Mouse (Mus musculus) layer of hippocampus, adult 9-11 months (tissue): ENCODE data around the gene Carf.
"Not testable (repeated sequence)": the region's sequence is repeated elsewhere in the genome, so short reads cannot be mapped to it uniquely, and the experiment has no call there.

Experiments
- DNase-seq: peaks from one replicate; pipeline ENCODE4 v3.0.0; 2022

The Carf gene

GRCm38 (mm10) chr1:60098024-60098781, at the start of gene Carf, which contains the start of gene Wdr12:
Gene Carf, plus strand, starts transcription at chr1:60098247.
Gene Wdr12, minus strand, starts transcription at chr1:60098645.
- DNase-seq: peak; percentile 96

DNA sequence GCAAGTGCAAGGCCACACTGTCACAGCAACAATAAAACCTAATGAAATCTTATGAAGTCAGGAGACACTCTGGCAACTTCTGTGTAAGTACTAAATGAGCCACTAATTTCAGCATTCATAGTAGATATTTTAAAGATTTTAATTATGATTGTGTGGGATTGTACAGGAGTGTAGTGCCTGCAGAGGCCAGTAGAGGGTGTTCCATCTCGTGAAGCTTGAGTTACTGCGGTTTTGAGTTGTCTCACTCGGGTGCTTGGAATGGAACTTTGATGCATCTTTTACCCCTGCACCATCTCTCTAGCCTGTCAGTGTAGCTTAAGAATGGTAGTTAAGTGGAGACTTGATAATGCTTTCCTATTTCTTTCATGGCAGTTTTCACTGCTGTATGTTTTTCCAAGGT, 43.4 kb upstream of the Carf start:
- no peak for DNase-seq

DNA sequence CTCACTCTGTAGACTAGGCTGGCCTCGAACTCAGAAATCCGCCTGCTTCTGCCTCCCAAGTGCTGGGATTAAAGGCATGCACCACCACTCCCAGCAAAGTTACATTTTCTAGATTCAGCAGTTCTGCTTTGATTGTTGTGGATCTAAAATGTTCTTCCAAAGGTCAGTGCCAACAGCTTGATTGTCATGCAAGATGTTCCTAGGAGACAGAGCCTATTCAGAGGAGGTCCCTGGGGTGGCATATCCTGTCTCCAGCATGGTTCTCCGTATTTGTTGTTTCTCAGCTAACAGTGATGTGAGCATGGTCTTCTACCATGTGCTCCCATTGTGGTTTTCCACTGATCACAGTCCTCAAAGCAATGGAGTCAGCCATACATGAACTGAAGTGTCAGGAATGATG, 41.7 kb upstream of the Carf start:
- no peak for DNase-seq

DNA sequence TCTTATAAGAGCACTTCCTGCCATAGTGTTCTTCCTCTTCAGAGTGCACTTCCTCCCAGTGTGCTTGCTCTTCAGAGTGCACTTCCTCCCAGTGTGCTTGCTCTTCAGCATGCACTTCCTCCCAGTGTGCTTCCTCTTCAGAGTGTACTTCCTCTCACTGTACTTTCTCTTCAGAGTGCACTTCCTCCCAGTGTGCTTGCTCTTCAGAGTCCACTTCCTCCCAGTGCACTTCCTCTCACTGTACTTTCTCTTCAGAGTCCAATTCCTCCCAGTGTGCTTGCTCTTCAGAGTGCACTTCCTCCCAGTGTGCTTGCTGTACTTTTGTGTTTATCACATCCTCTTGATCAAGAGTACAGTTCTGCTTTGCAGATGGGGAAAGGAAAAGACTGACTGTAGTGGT, 27.3 kb upstream of the Carf start:
- not testable (repeated sequence) for DNase-seq

DNA sequence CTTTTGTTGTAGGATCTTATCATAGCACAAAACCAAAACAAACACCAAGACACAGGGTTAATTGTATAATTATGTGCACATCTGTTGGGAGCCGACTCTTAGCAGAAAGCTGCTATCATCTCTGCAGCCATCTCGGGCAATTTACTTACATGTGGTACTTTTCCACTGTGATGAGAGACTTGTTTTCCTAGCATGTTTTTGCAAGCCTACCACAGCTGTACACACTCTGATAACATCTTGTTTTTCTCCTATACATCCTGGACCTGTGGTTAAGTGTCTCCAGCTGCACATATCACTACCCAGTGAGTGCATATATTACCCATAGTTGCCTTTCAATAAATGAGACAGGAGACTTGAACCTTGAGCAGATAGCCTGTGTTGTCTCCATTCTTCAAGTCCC, 23.1 kb upstream of the Carf start:
- DNase-seq: no peak

- DNase-seq: no peak
Measured at GRCm38 (mm10) chr1:60075590-60075989, 22.5 kb upstream of the Carf start.

DNA sequence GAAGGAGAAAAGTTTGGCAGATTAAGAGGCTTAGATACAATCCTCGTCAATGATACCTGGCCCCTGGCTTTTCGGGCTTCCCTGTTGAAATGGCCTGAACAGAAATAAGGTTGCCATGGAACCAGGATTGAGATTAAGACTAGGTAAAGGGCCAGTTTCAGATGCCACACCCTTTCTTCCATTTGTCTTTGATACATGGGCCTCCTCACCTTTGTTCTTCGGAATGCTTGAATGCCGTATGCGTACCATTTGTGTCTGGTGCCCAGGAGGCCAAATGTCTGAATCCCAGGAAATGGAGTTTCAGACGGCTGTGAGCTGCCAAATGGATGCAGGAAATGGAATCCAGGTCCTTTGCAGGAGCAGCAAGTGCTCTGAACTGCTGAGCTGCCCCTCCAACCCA, 21.6 kb upstream of the Carf start:
- DNase-seq: no peak

DNA sequence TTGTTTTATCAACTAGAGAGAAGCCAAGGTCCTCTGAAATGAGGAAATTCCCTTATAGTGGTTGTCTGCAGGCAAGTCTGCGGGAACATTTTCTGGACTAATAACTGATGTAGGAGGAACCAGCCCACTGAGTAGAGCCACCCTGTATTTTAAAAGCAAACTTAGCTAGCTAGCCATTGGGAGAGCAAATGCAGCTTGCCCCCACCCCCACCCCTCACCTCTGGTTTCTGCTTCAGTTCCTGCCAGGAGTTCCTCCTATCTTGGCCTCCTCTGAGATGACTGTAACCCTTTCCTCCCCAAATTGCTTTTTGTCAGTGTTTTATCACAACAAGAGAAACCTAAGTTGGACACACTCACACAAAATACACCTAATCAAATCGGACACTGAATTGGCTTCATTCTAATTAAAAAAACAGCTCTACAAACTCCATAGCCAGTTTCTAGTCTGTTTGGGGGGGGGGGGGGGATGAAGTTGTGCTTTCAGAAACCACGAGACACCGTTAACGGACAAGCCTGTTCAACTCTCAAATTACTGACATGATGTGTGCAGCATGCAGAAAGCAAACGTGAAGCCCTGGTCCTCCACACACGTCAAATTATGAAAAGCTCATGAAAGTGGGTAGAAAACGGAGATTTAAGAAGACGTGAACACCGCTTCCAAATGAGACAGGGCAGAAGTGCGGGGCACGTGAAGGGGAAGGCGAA, 1.3 kb upstream of the Carf start:
- DNase-seq: no peak

- DNase-seq: peak; percentile 75
Measured at GRCm38 (mm10) chr1:60097277-60098023, 597 bp upstream of the Carf start.

GRCm38 (mm10) chr1:60098839-60099238, 792 bp downstream of the Carf start:
- no peak for DNase-seq

DNA sequence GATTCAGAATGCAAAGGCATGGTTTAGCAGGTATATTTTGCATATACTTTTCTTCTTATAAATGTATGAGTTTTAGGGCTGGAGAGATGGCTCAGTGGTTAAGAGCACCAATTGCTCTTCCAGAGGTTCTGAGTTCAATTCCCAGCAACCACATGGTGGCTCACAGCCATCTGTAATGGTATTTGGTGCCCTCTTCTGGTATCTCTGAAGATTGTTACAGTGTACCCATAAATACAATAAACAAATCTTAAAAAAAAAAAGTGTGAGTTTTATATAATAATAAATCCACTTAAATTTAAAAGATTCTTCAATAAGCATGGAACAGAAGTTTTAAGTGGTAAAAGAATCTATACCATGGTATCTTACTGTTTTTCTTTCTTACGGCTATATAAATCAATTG, 6.5 kb downstream of the Carf start:
- no peak for DNase-seq

DNA sequence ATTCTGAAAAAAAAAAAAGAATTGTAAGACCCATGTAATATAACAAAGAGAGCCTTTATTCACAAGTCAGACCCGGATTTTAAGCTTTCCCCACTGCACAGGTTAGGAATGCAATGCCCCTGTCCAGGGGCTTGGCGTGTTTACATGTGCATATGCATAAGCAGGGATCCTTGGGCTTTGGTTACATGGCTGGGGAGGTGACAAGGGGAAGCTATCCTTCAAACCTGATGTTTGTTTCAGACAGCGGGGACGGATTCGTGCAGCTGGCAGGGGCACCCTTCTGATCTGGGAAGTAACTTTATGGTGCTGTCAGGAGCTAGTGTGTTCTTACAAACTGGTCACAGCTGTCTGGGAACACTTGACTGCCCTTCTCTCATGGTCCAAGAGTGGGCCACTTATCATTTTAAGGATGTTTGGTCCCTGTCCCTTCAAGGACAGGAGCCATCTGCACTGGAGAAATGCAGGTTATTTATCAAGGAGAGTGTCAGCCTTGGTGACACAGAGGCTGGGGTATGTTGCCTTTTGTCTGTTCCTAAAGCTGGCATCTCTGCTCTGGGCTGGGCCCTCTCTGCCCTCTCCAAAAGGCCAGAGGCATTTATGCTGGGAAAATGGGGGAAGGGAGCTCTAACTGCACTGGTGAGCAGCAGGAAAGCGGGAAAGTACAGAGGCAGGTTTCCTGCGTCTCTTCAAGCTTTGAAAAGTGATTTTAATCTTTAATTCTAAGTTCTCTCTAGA, 19.8 kb downstream of the Carf start:
- DNase-seq: no peak

- no peak for DNase-seq
Measured at GRCm38 (mm10) chr1:60137346-60137745, 39.3 kb downstream of the Carf start.

DNA sequence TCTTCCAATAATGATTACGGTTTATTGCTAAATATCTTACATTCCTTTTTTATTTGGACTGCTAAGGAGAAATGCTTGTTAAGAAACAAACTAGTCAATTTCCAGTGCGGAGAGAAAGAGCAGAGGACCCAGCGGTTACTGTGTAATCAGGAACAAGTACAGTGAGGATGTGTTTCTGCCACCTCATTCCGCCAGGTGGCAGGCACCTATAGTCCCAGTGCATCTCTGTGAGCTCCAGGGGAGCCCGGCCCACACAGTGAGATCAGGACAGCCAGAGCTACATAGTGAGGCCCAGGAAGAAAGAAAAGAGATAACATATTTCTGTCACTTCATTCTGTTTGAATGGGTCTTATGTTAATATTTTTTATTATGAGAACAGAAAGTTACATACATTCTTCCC, 54.7 kb downstream of the Carf start:
- DNase-seq: no peak

DNA sequence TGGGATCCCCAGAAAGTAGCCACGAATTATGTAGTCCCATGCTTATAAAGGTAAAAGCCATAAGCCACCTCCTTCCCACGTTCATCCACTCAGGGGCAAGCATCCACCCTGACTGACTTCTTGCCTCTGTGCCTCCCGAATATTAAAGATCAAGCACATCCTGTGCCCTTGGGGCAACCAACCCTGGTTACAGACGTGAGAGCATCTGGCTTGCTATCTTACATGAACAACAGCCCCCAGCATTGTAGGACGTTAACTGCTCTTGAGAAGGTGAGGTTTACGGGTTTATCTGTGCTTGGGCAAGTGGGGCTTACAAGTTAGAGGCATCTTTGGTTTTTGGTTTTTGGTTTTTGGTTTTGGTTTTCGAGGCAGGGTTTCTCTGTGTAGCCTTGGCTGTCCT, 58.6 kb downstream of the Carf start:
- DNase-seq: no peak

GRCm38 (mm10) chr1:60158411-60158810, 60.4 kb downstream of the Carf start:
- no peak for DNase-seq

GRCm38 (mm10) chr1:60163676-60164075, 65.6 kb downstream of the Carf start:
- no peak for DNase-seq

DNA sequence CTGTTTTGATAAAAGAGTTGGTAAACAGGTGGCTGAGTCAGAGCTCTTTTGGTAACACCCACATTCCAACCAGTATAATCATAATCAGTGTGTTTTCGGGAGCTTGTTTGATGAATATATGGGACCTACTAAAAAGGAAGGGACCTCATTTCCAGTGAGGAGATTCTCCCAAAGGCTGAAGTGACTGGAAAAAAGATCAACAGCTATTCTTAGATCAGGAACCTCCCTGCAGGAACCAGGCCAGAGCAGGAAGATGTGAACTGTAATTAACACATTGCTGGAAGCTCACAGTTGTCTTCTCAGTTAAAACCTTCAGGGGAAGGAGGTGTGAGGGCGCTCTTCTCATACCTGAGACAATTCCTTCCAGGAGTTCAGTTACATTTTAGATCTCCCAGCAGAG, 71.6 kb downstream of the Carf start:
- DNase-seq: no peak

DNA sequence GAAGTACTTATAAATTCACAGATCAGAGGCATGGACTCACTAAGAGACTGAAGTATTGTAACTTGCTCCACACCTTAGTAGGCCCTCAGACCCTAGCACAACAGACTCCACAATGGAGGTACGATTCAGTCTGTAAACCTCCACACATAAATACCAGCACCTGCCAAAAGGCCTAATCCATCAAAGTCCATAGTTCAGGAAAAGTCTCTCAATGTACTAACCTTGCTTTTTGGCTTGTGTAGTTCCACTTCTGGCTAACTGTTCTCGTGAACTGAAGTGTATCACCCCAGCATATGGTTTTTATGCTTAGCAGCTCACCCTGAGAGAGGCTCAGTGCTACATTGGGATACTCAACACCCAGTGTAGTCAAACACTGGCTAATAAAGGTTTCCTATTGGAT, 72.2 kb downstream of the Carf start:
- no peak for DNase-seq

- DNase-seq: no peak
Measured at GRCm38 (mm10) chr1:60173119-60173518, 75.1 kb downstream of the Carf start.

DNA sequence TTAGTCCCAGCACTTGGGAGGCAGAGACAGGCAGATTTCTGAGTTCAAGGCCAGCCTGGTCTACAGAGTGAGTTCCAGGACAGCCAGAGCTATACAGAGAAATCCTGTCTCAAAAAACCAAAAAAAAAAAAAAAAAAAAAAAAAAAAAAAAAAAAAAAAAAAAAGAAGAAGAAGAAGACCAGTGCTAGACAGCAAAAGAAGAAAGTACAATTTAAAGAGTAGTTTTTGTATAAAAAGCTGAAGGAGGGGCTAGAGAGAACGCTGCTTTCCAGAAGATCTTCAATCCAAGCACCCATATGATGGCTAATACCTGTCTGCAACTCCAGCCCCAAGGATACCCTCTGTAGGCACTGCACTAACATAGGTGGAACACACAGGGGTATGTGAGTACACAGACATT, 79.8 kb downstream of the Carf start:
- not testable (repeated sequence) for DNase-seq

GRCm38 (mm10) chr1:60179376-60179775, 81.3 kb downstream of the Carf start:
- no peak for DNase-seq
